Mouse (Mus musculus): Measurements from ENCODE around the gene Cers2. TPM values are rescaled to one million over a fixed set of nuclear protein-coding genes. Genes with fewer than 3 reads are reported as not detected.
A peak's percentile ranks its signal among the peaks of the same experiment; 100 is the strongest.
"Not testable (repeated sequence)": the region's sequence is repeated elsewhere in the genome, so short reads cannot be mapped to it uniquely, and the experiment has no call there.

Gene Cers2
- polyA plus RNA-seq, 1 experiment from 2014 or later = 138 TPM

DNA sequence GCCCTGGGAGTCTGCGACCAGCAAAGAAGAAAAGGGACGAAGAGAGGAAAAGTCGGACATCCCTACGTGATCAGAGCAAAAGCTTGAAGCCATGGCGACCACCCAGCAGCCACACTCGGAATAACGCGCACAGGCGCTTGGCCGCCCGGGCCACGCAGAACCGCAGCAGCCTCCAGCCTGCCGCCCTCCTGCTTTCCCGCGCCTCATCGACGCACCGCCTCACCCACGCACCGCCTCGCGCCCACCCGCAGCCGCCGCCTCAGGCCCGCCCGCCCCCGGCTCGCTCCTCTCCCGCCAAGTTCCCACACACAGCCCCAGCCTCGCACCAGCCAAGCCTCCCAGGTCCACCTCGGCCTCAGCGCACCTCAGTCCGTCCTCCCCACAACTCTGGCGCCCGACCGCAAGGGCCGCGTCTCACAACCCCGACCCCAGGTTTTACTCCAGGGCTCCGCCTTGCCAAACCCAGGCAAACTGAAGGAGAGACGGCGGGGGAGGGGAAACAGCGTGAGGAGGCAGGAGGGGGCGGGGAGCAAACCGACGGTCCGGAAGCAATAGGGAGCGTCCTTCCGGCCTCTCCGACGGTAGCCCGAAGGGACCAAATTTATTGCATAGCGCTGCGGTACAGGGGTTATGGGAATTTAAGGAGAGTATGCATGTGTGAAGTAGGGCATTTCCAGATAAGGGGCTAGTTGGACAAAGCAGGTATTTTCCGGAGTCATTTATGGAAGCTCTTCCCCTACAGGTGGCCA is 42.3 kb downstream of the Cers2 start, which contains the start of gene Setdb1:
Setdb1 (minus strand) TSS at position 502 of the 749 bp plus-strand sequence.
- peak; percentile 95 for ATAC-seq (ENCODE audit: insufficient read depth, low FRiP score, low read depth)
- H3K4me3 ChIP-seq (replicated peaks) = peak within 1 kb of the TSS; percentile 45
- not testable (repeated sequence) for H3K9me3 ChIP-seq; H3K4me1 ChIP-seq; H3K27me3 ChIP-seq (replicated peaks)
- peak within 1 kb of the TSS; percentile 57; the same call in 1 of the 2 replicates for H3K27ac ChIP-seq
- under 1% methylated on average over 32 of the region's 57 CpGs for WGBS
- peak within 1 kb of the TSS; percentile 16; the same call in 1 of the 2 replicates for H3K9ac ChIP-seq
- peak within 1 kb of the TSS; percentile 42 for H3K4me2 ChIP-seq
- H3K36me3 ChIP-seq = 0 out of 2 replicates have a peak, but pooled peaks cover 12% of the 10 kb centered on the region

GRCm38 (mm10) chr3:95357746-95358145 is 43.2 kb downstream of the Cers2 start:
- H3K27ac ChIP-seq = no peak overlapping the region
- no peak overlapping the region for H3K4me2 ChIP-seq
- H3K27me3 ChIP-seq (replicated peaks) = no peaks in the 10 kb centered on the region
- no peak overlapping the region for H3K9ac ChIP-seq
- H3K9me3 ChIP-seq = no peaks in the 10 kb centered on the region
- H3K4me1 ChIP-seq = no peaks in the 10 kb centered on the region
- H3K4me3 ChIP-seq (replicated peaks) = no peak overlapping the region
- H3K36me3 ChIP-seq = 0 out of 2 replicates have a peak, but pooled peaks cover 11% of the 10 kb centered on the region
- no peak for ATAC-seq (ENCODE audit: insufficient read depth, low FRiP score, low read depth)
- WGBS = 88% methylated on average over 2 of the region's 2 CpGs

DNA sequence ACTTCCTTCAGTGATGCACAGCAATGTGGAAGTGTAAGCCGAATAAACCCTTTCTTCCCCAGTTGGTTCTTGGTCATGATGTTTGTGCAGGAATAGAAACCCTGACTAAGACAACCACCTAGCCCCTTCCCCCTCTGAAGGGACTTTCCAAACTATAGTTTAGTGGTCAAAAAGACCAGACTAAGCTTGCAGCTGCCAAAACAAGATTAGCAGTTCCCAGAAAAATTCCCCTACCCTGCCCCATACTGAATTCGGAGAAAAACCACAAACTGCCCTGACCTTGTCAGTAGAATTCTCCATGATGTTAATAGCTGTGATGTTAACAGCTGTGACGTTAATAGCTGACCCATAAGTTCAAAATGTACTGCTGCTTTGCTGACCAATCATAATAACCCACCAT is 45.7 kb downstream of the Cers2 start:
- H3K4me1 ChIP-seq = not testable (repeated sequence)
- 70% methylated on average over 3 of the region's 3 CpGs for WGBS

DNA sequence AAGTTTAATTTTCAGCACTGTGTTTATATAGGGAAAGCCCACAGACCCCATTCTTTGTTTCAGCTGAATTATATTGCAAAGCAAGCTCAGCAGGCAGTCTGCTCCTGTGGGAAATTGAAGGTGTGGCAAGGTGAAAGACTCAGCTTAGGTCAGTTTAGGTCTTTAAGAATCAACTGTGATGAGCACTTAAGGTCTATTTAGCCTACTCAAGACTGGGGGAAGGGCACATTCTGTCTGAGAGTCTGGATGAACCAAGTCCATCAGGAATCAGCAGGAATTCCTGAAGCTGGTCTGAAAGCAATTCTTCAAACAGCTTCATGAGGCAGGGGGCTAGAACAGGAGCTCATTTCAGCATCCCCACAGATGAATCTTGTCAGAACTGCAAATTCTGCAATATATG is 55.5 kb downstream of the Cers2 start:
- Histone ChIP-seq H3K9ac (no peak overlapping the region), H3K27me3 (replicated peaks) (no peaks in the 10 kb centered on the region), H3K9me3 (no peaks in the 10 kb centered on the region), H3K36me3 (no peaks in the 10 kb centered on the region), H3K4me2 (no peak overlapping the region), H3K27ac (no peak overlapping the region), H3K4me3 (replicated peaks) (no peak overlapping the region), H3K4me1 (no peaks in the 10 kb centered on the region)
- ATAC-seq (ENCODE audit: insufficient read depth, low FRiP score, low read depth) = no peak

More for the DNA sequence above, 45.7 kb downstream of the Cers2 start:
- not testable (repeated sequence) for H3K9ac ChIP-seq; H3K36me3 ChIP-seq; H3K27me3 ChIP-seq (replicated peaks); H3K9me3 ChIP-seq; H3K4me3 ChIP-seq (replicated peaks); H3K4me2 ChIP-seq; H3K27ac ChIP-seq; ATAC-seq (ENCODE audit: insufficient read depth, low FRiP score, low read depth)

Other genes starting within 250 kb of the Cers2 start
- 17.0 and 17.5 TPM in 2 replicates for gene Pip5k1a, start 207.9 kb upstream of the Cers2 start, polyA plus RNA-seq (2015; fragmentation: Nextera tagmentation; extraction: Ambion mirVana)
- gene Vps72, start 203.8 kb upstream of the Cers2 start, polyA plus RNA-seq (2015; fragmentation: Nextera tagmentation; extraction: Ambion mirVana) = 119 and 124 TPM in 2 replicates
- 1.6 and 1.7 TPM in 2 replicates for gene Tmod4, start 190.3 kb upstream of the Cers2 start, polyA plus RNA-seq (2015; fragmentation: Nextera tagmentation; extraction: Ambion mirVana)
- 59.1 and 62.7 TPM in 2 replicates for gene Scnm1, start 180.8 kb upstream of the Cers2 start, polyA plus RNA-seq (2015; fragmentation: Nextera tagmentation; extraction: Ambion mirVana)
- 11.6 and 11.7 TPM in 2 replicates for gene Lysmd1, start 180.7 kb upstream of the Cers2 start, polyA plus RNA-seq (2015; fragmentation: Nextera tagmentation; extraction: Ambion mirVana)
- gene Tnfaip8l2, start 172.4 kb upstream of the Cers2 start, polyA plus RNA-seq (2015; fragmentation: Nextera tagmentation; extraction: Ambion mirVana) = 5.1 and 6.7 TPM in 2 replicates
- gene Sema6c, start 154.3 kb upstream of the Cers2 start, polyA plus RNA-seq (2015; fragmentation: Nextera tagmentation; extraction: Ambion mirVana) = 5.9 and 6.9 TPM in 2 replicates
- gene Gabpb2, start 96.9 kb upstream of the Cers2 start, polyA plus RNA-seq (2015; fragmentation: Nextera tagmentation; extraction: Ambion mirVana) = 10.7 and 11.4 TPM in 2 replicates
- 83.5 and 96.5 TPM in 2 replicates for gene Cdc42se1, start 86.1 kb upstream of the Cers2 start, polyA plus RNA-seq (2015; fragmentation: Nextera tagmentation; extraction: Ambion mirVana)
- 18.5 and 18.6 TPM in 2 replicates for gene Mllt11, start 82.6 kb upstream of the Cers2 start, polyA plus RNA-seq (2015; fragmentation: Nextera tagmentation; extraction: Ambion mirVana)
- gene Gm128, start 73.2 kb upstream of the Cers2 start, polyA plus RNA-seq (2015; fragmentation: Nextera tagmentation; extraction: Ambion mirVana) = 0.35 TPM in 2 replicates
- gene Bnipl, start 63.6 kb upstream of the Cers2 start, polyA plus RNA-seq (2015; fragmentation: Nextera tagmentation; extraction: Ambion mirVana) = 3.5 and 5.8 TPM in 2 replicates
- gene Mindy1, start 33.4 kb upstream of the Cers2 start, polyA plus RNA-seq (2015; fragmentation: Nextera tagmentation; extraction: Ambion mirVana) = 45.8 and 51.2 TPM in 2 replicates
- 16.6 and 17.3 TPM in 2 replicates for gene Prune1, start 32.7 kb upstream of the Cers2 start, polyA plus RNA-seq (2015; fragmentation: Nextera tagmentation; extraction: Ambion mirVana)
- gene Anxa9, start 7.6 kb upstream of the Cers2 start, polyA plus RNA-seq (2015; fragmentation: Nextera tagmentation; extraction: Ambion mirVana) = 2.3 and 3.4 TPM in 2 replicates
- 29.9 and 34.1 TPM in 2 replicates for gene Setdb1, start 42.4 kb downstream of the Cers2 start, polyA plus RNA-seq (2015; fragmentation: Nextera tagmentation; extraction: Ambion mirVana)
- gene 4930558C23Rik, start 88.0 kb downstream of the Cers2 start, polyA plus RNA-seq (2015; fragmentation: Nextera tagmentation; extraction: Ambion mirVana) = not detected in 2 replicates
- gene Arnt, start 119.6 kb downstream of the Cers2 start, polyA plus RNA-seq (2015; fragmentation: Nextera tagmentation; extraction: Ambion mirVana) = 38.6 and 42.4 TPM in 2 replicates
- gene Ctsk, start 184.5 kb downstream of the Cers2 start, polyA plus RNA-seq (2015; fragmentation: Nextera tagmentation; extraction: Ambion mirVana) = 11.7 and 12.2 TPM in 2 replicates
- 32.5 and 33.6 TPM in 2 replicates for gene Ctss, start 212.0 kb downstream of the Cers2 start, polyA plus RNA-seq (2015; fragmentation: Nextera tagmentation; extraction: Ambion mirVana)
- gene Hormad1, start 244.9 kb downstream of the Cers2 start, polyA plus RNA-seq (2015; fragmentation: Nextera tagmentation; extraction: Ambion mirVana) = not detected in 2 replicates

Data from stomach, embryonic 15.5 days (tissue).